Mouse (Mus musculus) lung, embryonic 14.5 days (tissue): ENCODE measurements around the gene Itgb5. TPM values are rescaled to one million over a fixed set of nuclear protein-coding genes. Genes with fewer than 3 reads are reported as not detected.

Source experiments
- ATAC-seq: fragments of 200-750 bp; cut with Nextera tagmentation; 2 replicates; pipeline ENCODE4 v1.8.0; 2017; ENCODE audit warnings: mild to moderate bottlenecking, moderate TSS enrichment, moderate library complexity; ENCODE audit not compliant: insufficient read depth
- DNase-seq: peaks from one replicate; pipeline ENCODE4 v3.0.0-alpha.2; 2015
- H3K27ac ChIP-seq: fragments of 300-500 bp; sonication (generic); 2 replicates; pipeline ENCODE4 v1.5.1; 2014; ENCODE audit warnings: low read depth, mild to moderate bottlenecking, moderate library complexity
- H3K27me3 ChIP-seq: fragments of 300-500 bp; sonication (generic); 2 replicates; pipeline ENCODE4 v1.6.1; 2014; ENCODE audit warnings: low read length, control low read depth; ENCODE audit not compliant: insufficient read depth
- H3K36me3 ChIP-seq: fragments of 300-500 bp; sonication (generic); 2 replicates; pipeline ENCODE4 v1.6.1; 2014; ENCODE audit warnings: control low read depth; ENCODE audit not compliant: insufficient read depth
- H3K4me1 ChIP-seq: fragments of 300-500 bp; sonication (generic); 2 replicates; pipeline ENCODE4 v1.6.1; 2014; ENCODE audit warnings: antibody characterized with exemption, control low read depth; ENCODE audit not compliant: insufficient read depth
- H3K4me2 ChIP-seq: fragments of 300-500 bp; sonication (generic); 2 replicates; pipeline ENCODE4 v1.6.1; 2014; ENCODE audit warnings: mild to moderate bottlenecking
- H3K4me3 ChIP-seq: fragments of 300-500 bp; sonication (generic); 2 replicates; pipeline ENCODE4 v1.5.1; 2014; ENCODE audit warnings: low read depth, low read length
- H3K9ac ChIP-seq: fragments of 300-500 bp; sonication (generic); 2 replicates; pipeline ENCODE4 v1.6.1; 2014
- H3K9me3 ChIP-seq: fragments of 300-500 bp; sonication (generic); 2 replicates; pipeline ENCODE4 v1.6.1; 2016; ENCODE audit warnings: low read depth, low read length, control low read depth
- CTCF ChIP-seq: IDR thresholded peaks from 2 replicates; pipeline ENCODE4 v1.5.1; 2016; ENCODE audit warnings: antibody characterized with exemption, low read depth
- WGBS: fragments of 180-500 bp; shearing (Covaris S2); extraction: QIAGEN DNeasy Blood & Tissue Kit; methylation state at CpG from one replicate; pipeline ENCODE4 v1.1.7; 2014; 5-methylcytosine and 5-hydroxymethylcytosine counted together
- polyA plus RNA-seq: library from polyadenylated mRNA; unstranded; fragments of >200 nt; fragmentation: Nextera tagmentation; extraction: Ambion mirVana; gene quantifications from 2 replicates; pipeline ENCODE4 v1.2.1, GENCODE M21; 2014

Gene Itgb5
- polyA plus RNA-seq, 1 experiment from 2014 or later: 64.5 TPM

DNA sequence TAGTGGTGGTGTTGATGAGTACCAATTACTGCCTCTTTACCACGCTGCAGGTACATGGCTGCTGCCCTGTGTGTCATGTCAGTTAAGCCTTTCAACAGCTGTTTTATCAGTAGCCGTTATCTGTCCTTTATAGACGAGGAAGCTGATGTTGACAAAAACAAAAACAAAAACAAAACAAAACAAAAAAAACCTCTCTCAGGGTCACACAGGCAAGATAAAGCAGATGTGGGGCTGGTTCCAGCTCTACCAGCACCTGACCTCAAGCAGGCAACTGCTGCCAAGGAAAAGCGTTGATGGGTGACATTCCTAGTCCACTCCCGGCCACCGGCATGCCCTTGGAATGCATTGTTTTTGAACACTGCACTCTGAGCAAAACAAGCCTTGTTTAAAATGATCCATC, 63.1 kb downstream of the Itgb5 start:
- no peak overlapping the region for H3K9ac ChIP-seq
- ATAC-seq (no peak; the same call in 1 of the 2 replicates), DNase-seq (peak; percentile 49)
- TF ChIP-seq CTCF: no peak
- H3K9me3 ChIP-seq: no peaks in the 10 kb centered on the region
- no peaks in the 10 kb centered on the region for H3K36me3 ChIP-seq
- peak overlapping the region; percentile 62; the same call in 1 of the 2 replicates for H3K27ac ChIP-seq
- peaks cover 33% of the 10 kb centered on the region for H3K4me1 ChIP-seq
- H3K4me2 ChIP-seq: peak overlapping the region; percentile 50
- WGBS: 27% methylated on average over 6 of the region's 6 CpGs
- H3K4me3 ChIP-seq: peak overlapping the region; percentile 1; the same call in 1 of the 2 replicates
- H3K27me3 ChIP-seq: no peaks in the 10 kb centered on the region

GRCm38 (mm10) chr16:33893796-33894195, 64.3 kb downstream of the Itgb5 start:
- H3K4me1 ChIP-seq: peaks cover 33% of the 10 kb centered on the region
- ATAC-seq (no peak), DNase-seq (no peak)
- H3K9me3 ChIP-seq: no peaks in the 10 kb centered on the region
- H3K4me2 ChIP-seq: no peak overlapping the region
- H3K9ac ChIP-seq: no peak overlapping the region
- 79% methylated on average over 4 of the region's 4 CpGs for WGBS
- no peak overlapping the region for H3K27ac ChIP-seq
- H3K4me3 ChIP-seq: no peak overlapping the region
- no peaks in the 10 kb centered on the region for H3K36me3 ChIP-seq
- no peak for TF ChIP-seq CTCF
- no peaks in the 10 kb centered on the region for H3K27me3 ChIP-seq

GRCm38 (mm10) chr16:33894449-33894848, 65.0 kb downstream of the Itgb5 start:
- no peak for ATAC-seq
- Histone ChIP-seq H3K4me1 (peaks cover 33% of the 10 kb centered on the region), H3K9ac (no peak overlapping the region), H3K4me2 (no peak overlapping the region), H3K4me3 (no peak overlapping the region), H3K27ac (no peak overlapping the region), H3K36me3 (no peaks in the 10 kb centered on the region), H3K27me3 (no peaks in the 10 kb centered on the region), H3K9me3 (no peaks in the 10 kb centered on the region)
- no peak for TF ChIP-seq CTCF
- no peak for DNase-seq
- 15% methylated on average over 1 of the region's 1 CpGs for WGBS

GRCm38 (mm10) chr16:33895690-33896089, 66.2 kb downstream of the Itgb5 start:
- H3K9ac ChIP-seq: no peak overlapping the region
- ATAC-seq: no peak
- no peak for TF ChIP-seq CTCF
- no peaks in the 10 kb centered on the region for H3K9me3 ChIP-seq
- no peak overlapping the region for H3K4me2 ChIP-seq
- H3K36me3 ChIP-seq: 0 out of 2 replicates have a peak, but pooled peaks cover 2% of the 10 kb centered on the region
- H3K4me3 ChIP-seq: no peak overlapping the region
- H3K27ac ChIP-seq: peak overlapping the region; percentile 15; the same call in 1 of the 2 replicates
- WGBS: 42% methylated on average over 7 of the region's 7 CpGs
- H3K27me3 ChIP-seq: no peaks in the 10 kb centered on the region
- peaks cover 27% of the 10 kb centered on the region for H3K4me1 ChIP-seq
- DNase-seq: peak; percentile 59

DNA sequence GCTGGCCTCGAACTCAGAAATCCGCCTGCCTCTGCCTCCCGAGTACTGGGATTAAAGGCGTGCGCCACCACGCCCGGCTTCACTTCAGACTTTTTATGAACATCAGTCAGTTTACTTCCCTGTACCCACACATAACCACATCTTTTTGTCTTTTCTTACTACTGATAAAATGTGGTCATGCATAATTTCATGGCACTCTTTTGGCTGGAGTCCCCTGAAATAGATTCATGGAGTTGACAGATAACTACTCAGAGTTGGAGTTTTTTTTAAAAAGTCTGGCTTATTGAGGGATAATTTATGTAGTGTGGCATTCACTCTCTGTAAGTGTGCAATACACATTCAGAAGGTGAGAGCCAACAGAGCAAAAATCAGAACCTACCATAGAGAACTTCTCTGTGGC, 67.3 kb downstream of the Itgb5 start:
- WGBS: 94% methylated on average over 7 of the region's 7 CpGs
- Histone ChIP-seq H3K4me3 (no peak overlapping the region), H3K9me3 (no peaks in the 10 kb centered on the region), H3K36me3 (peaks cover 8% of the 10 kb centered on the region; the same call in 1 of the 2 replicates), H3K4me2 (no peak overlapping the region), H3K4me1 (peaks cover 18% of the 10 kb centered on the region), H3K27me3 (no peaks in the 10 kb centered on the region), H3K9ac (no peak overlapping the region), H3K27ac (no peak overlapping the region)
- no peak for TF ChIP-seq CTCF
- ATAC-seq (no peak), DNase-seq (no peak)

DNA sequence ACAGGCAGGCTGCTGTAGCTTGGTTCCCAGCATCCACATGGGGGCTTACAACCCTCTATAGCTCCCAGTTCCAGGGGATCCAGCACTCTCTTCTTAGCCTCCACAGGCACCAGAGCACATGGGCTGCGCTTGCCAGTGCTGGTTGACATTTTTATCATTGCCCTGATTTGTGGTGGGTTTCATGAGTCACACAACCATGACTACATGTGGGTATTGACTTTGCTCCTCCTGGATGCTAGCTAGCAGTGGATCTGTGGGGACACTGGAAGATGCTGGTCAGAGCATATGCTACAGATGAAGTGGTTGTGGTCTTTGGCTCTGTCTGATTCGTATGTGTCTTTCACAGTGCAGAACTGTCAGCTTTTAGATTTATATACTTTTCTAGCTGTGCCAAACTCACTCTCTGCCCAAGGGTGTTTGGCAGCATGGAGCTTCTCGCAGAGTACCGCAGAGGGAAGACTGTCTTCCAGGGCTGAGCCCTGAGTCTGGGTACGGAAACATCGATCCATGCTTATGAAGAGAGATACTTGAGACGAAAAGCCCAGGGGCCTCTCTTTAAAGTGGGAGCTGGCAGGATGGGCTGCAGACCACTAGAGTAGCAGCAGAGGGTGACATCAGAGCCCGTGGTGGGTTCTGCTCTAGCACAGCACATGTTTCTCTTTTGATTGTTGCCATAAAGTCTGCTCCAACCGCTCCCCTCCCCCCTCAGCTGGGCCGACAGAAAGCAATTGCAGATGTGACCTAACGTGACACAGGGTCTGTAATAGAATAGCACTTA, 74.4 kb downstream of the Itgb5 start:
- TF ChIP-seq CTCF: no peak
- WGBS: 37% methylated on average over 11 of the region's 11 CpGs
- H3K9me3 ChIP-seq: no peaks in the 10 kb centered on the region
- H3K9ac ChIP-seq: no peak overlapping the region
- no peaks in the 10 kb centered on the region for H3K27me3 ChIP-seq
- no peak overlapping the region for H3K4me2 ChIP-seq
- H3K36me3 ChIP-seq: peaks cover 12% of the 10 kb centered on the region; the same call in 1 of the 2 replicates
- H3K4me1 ChIP-seq: peaks cover 13% of the 10 kb centered on the region
- no peak overlapping the region for H3K4me3 ChIP-seq
- ATAC-seq (peak; percentile 61; the same call in 1 of the 2 replicates), DNase-seq (no peak)
- peak overlapping the region; percentile 34 for H3K27ac ChIP-seq

GRCm38 (mm10) chr16:33904553-33904952, 75.1 kb downstream of the Itgb5 start:
- Histone ChIP-seq H3K4me2 (no peak overlapping the region), H3K9ac (no peak overlapping the region), H3K4me1 (peaks cover 13% of the 10 kb centered on the region), H3K9me3 (no peaks in the 10 kb centered on the region), H3K4me3 (no peak overlapping the region), H3K27me3 (no peaks in the 10 kb centered on the region), H3K36me3 (peaks cover 12% of the 10 kb centered on the region; the same call in 1 of the 2 replicates), H3K27ac (peak overlapping the region; percentile 34)
- no peak for TF ChIP-seq CTCF
- whole genome bisulfite sequencing: 48% methylated on average over 5 of the region's 5 CpGs
- DNase-seq (no peak), ATAC-seq (peak; percentile 51; the same call in 1 of the 2 replicates)
